Mouse (Mus musculus): ENCODE results near the gene Osbpl9. TPM values are rescaled to one million over a fixed set of nuclear protein-coding genes. Genes with fewer than 3 reads are reported as not detected.

Gene Osbpl9
- polyA plus RNA-seq, 1 experiment from 2014 or later, result 92.1 TPM

DNA sequence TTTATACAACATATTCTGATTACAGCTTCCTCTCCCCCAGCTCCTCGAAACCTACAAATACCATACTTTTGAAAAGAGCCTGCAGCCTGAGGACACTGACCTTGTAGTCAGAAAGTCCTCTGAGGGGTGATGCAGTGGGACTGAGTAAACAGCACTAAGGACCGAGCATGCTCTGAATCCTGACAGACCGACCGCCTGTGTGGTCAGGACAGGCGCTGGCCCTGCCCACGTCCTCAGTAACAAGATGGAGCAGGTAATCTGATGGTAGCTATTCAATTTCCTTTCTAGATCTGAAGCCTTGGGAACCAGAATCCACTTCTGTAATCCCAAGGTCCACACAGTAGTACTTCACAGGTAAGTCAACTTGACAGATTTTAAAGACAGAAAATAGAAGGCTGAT lies 93.1 kb downstream of the Osbpl9 start:
- Histone ChIP-seq H3K4me1 (replicated peaks) (peaks cover 6% of the 10 kb centered on the region), H3K9ac (no peak overlapping the region), H3K4me2 (no peak overlapping the region), H3K36me3 (no peaks in the 10 kb centered on the region), H3K27me3 (no peaks in the 10 kb centered on the region), H3K4me3 (no peak overlapping the region), H3K9me3 (no peaks in the 10 kb centered on the region), H3K27ac (no peak overlapping the region)
- no peak for ATAC-seq (ENCODE audit: low FRiP score)
- 90% methylated on average over 6 of the region's 6 CpGs for WGBS

DNA sequence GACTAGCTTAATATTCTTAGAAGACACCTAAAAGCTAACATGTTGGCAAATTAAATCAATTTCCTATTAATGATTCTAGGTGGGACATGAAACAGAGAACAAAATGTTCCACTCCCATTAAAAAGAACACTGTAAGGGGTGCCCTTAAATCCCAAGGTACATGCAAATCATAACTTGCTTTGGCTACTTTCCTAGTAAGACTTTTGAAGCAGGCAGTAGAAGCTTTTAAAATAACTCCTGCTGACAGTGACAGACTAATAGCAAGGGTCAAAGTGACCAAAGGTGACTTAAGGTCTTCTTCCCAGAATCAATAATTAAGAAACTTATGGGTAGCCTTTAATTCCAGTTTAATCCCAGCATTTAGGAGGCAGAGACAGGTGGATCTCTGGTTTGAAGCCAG lies 95.5 kb downstream of the Osbpl9 start:
- H3K9ac ChIP-seq, result no peak overlapping the region
- ATAC-seq (ENCODE audit: low FRiP score), result no peak
- H3K36me3 ChIP-seq, result no peaks in the 10 kb centered on the region; the same call in 1 of the 2 replicates
- no peak overlapping the region for H3K4me3 ChIP-seq
- no peaks in the 10 kb centered on the region for H3K4me1 ChIP-seq (replicated peaks)
- no peak overlapping the region for H3K27ac ChIP-seq
- no peak overlapping the region for H3K4me2 ChIP-seq
- no peaks in the 10 kb centered on the region for H3K9me3 ChIP-seq
- no peaks in the 10 kb centered on the region for H3K27me3 ChIP-seq

DNA sequence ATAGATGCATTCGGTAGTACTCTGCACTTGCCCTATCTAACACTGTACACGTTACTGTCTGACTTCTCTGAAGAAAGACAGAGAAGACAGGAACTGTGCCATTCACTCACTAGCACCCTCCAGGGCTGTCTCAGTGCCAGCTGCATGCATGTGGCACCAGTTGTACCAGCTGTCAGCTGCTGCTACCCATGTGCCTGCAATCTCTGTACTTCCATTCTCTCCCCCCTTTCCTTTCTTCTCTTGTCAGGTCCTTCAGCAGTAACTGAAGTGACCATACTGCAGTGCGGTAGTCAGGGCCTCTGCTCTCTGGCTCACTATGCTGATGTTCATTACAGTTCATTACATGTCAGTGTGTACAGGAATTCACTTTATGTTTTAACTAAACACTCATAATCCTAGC lies 96.0 kb downstream of the Osbpl9 start:
- Histone ChIP-seq H3K9ac (no peak overlapping the region), H3K27ac (peak overlapping the region; percentile 13; the same call in 1 of the 2 replicates), H3K4me1 (replicated peaks) (no peaks in the 10 kb centered on the region), H3K9me3 (no peaks in the 10 kb centered on the region), H3K36me3 (peaks cover 5% of the 10 kb centered on the region), H3K4me2 (no peak overlapping the region), H3K4me3 (no peak overlapping the region), H3K27me3 (no peaks in the 10 kb centered on the region)
- 74% methylated on average over 3 of the region's 3 CpGs for WGBS
- 0 out of 2 replicates have a peak, but pooled peaks have one; percentile 32 for ATAC-seq (ENCODE audit: low FRiP score)

DNA sequence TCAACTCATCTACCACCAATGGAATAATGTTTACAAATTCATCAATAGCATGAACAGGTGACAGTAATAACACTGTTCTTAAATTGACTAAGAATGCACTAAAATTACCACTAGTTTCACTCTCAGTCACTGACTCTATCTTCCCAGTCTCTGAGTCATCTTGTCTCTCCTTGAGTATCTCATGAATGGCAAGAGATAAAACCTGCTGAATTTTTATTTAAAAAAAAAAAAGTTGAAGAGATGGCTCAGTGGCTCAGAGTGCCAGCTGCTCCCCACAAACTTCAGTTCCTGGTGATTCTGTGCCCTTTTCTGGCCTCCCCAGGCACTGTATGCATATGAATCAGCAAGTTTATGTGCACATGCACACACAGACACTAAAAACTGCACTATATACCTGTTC lies 96.8 kb downstream of the Osbpl9 start:
- Histone ChIP-seq H3K4me1 (replicated peaks) (no peaks in the 10 kb centered on the region), H3K9ac (no peak overlapping the region), H3K27ac (no peak overlapping the region), H3K27me3 (no peaks in the 10 kb centered on the region), H3K4me3 (no peak overlapping the region), H3K4me2 (no peak overlapping the region), H3K9me3 (no peaks in the 10 kb centered on the region), H3K36me3 (peaks cover 7% of the 10 kb centered on the region)
- ATAC-seq (ENCODE audit: low FRiP score), result no peak

DNA sequence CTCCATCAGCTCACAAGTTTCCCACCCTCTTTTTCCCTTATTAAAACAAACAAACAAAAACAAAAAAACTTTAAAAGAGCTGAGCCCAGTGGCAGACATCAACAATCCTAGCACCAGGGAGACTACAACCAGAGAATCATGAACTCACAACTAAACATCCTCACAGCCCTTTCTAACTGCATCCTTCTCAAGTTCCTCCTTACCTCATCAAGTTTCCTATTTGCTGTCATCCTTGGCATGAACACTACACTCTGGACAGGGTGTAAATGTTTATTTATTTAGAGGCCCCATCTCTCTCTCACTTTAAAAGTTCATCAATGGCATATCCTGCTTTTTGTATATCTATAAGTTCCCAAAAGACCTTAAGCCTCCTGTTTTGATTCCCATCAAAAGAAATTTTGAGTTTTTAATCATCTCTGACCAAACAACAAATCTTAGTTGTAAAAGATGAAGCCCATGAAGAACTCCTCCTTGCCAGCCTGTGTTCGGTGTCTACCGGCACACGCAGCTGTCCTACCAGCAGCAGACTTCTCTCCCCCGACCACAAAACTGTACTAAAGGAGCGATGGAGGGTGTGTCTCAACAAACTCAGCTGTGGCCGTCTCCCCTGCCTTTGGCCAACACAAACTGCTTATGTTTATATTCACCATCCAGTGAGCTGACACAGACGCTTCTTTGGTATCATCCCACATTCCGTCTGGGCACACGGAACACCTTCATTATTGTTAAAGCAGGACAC lies 98.8 kb downstream of the Osbpl9 start:
- Histone ChIP-seq H3K4me2 (no peak overlapping the region), H3K9ac (no peak overlapping the region), H3K4me3 (no peak overlapping the region), H3K36me3 (peaks cover 8% of the 10 kb centered on the region), H3K27ac (no peak overlapping the region), H3K27me3 (no peaks in the 10 kb centered on the region), H3K9me3 (no peaks in the 10 kb centered on the region), H3K4me1 (replicated peaks) (no peaks in the 10 kb centered on the region)
- 81% methylated on average over 9 of the region's 9 CpGs for WGBS
- no peak for ATAC-seq (ENCODE audit: low FRiP score)

DNA sequence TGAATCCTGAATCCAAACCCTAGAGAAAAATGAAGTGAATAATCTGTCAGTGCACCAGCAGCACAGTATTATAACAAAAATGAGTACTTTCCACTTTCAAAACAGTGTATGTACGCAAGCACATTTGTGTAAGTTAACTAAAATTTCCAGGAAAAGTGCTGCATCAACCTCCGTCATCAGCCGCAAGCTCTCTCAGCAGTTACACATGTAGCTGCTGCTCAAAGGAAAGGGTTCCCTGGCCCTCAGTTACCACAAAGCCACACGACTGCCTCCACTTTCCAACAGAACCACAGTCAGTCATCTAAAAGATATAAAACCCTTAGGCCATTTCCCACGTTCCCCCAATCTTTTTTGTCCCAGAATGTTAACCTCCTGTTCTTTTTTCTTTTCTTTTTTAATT lies 99.5 kb downstream of the Osbpl9 start:
- ATAC-seq (ENCODE audit: low FRiP score), result no peak
- 88% methylated on average over 5 of the region's 5 CpGs for WGBS
- H3K4me1 ChIP-seq (replicated peaks), result no peaks in the 10 kb centered on the region
- H3K27ac ChIP-seq, result no peak overlapping the region
- no peaks in the 10 kb centered on the region for H3K27me3 ChIP-seq
- H3K9ac ChIP-seq, result no peak overlapping the region
- H3K9me3 ChIP-seq, result no peaks in the 10 kb centered on the region
- peaks cover 8% of the 10 kb centered on the region for H3K36me3 ChIP-seq
- H3K4me3 ChIP-seq, result no peak overlapping the region
- H3K4me2 ChIP-seq, result no peak overlapping the region

DNA sequence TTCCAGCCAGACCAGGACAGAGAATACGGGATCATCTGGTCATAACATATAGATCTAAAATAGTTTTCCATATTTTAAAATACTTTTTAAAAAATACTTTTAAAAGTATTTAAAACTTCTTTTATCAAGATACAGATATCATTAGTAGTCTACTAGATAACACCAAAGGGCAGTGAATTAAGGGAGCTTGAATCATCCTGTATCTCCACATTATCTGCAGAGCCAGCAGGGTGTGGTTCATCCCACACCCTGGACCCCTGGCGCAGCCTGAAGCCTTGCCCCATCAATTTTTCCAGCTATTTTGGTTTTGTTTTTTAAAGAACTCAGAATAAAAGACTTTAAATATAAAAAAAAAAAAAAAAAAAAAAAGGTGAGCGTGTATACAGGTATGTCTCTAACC lies 103.2 kb downstream of the Osbpl9 start:
- no peaks in the 10 kb centered on the region for H3K9me3 ChIP-seq
- no peaks in the 10 kb centered on the region for H3K4me1 ChIP-seq (replicated peaks)
- no peak overlapping the region for H3K4me2 ChIP-seq
- no peaks in the 10 kb centered on the region for H3K27me3 ChIP-seq
- H3K9ac ChIP-seq, result no peak overlapping the region
- ATAC-seq (ENCODE audit: low FRiP score), result no peak
- peaks cover 14% of the 10 kb centered on the region for H3K36me3 ChIP-seq
- H3K4me3 ChIP-seq, result no peak overlapping the region
- WGBS, result 96% methylated on average over 3 of the region's 3 CpGs
- H3K27ac ChIP-seq, result no peak overlapping the region

DNA sequence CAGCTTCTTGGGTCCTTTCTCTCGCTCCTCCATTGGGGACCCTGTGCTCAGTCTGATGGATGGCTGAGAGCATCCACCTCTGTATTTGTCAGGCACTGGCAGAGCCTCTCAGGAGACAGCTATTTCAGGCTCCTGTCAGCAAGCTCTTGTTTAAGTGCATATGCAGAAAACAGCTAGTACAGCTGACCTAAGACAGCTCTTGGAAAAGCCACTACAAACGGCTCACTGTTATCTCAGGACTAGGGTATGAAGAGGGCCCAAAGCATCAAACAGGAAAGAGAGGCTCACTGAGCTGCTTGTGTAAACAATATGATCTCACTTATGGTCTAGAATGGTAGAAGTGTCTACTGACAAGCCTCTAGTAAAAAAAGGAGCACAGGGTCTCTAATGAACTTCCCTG lies 107.8 kb downstream of the Osbpl9 start:
- Histone ChIP-seq H3K4me3 (no peak overlapping the region), H3K4me1 (replicated peaks) (no peaks in the 10 kb centered on the region), H3K36me3 (peaks cover 9% of the 10 kb centered on the region), H3K9me3 (no peaks in the 10 kb centered on the region), H3K27me3 (no peaks in the 10 kb centered on the region), H3K4me2 (no peak overlapping the region), H3K27ac (no peak overlapping the region), H3K9ac (no peak overlapping the region)
- 56% methylated on average over 2 of the region's 2 CpGs for WGBS
- ATAC-seq (ENCODE audit: low FRiP score), result no peak

DNA sequence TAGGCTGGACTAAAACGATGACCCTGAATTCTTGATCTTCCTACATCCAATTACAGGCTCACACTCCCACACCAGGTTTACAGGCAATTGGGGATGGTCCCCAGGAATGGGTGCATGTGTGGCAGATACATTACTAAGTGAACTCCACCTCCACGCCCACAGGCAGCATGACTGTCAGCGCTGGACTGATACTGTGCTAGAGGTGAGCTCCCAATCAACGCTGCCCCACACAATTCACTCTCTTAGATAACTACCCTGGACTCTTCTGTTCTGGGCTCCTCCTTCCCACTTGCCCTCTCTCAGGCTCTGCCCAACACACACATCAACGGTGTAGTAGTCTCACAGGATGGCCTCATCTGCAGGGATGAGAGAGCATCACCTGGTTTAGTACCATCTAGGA lies 109.7 kb downstream of the Osbpl9 start:
- Histone ChIP-seq H3K9me3 (no peaks in the 10 kb centered on the region), H3K4me2 (no peak overlapping the region), H3K4me3 (no peak overlapping the region), H3K27ac (no peak overlapping the region), H3K36me3 (peaks cover 9% of the 10 kb centered on the region), H3K4me1 (replicated peaks) (no peaks in the 10 kb centered on the region), H3K27me3 (no peaks in the 10 kb centered on the region), H3K9ac (no peak overlapping the region)
- ATAC-seq (ENCODE audit: low FRiP score), result no peak
- 92% methylated on average over 5 of the region's 5 CpGs for WGBS

DNA sequence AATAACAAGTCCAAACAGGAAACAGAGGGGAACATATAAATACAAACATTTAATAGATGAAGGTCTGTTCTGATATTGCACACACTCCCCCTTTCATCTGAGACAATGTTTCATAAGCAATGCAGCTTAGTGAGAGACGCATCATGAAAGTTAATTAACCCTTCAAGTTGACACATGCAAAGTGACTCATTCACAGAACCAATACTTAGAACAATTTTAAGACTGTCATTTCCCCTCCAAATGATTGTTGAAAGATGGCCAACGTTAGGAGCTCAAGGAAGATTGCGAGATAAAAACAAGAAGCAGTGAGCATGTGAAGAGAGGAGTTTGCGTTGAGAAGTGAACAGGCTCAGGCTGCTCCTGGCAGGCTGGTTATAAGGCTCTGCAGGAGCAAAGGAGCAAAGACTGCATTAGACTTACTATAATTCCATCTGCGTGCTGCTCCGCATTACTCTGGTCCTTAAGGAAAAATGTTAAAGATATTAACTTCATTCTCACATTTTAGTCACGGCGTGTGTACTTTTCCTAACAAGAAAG lies 110.8 kb downstream of the Osbpl9 start:
- ATAC-seq (ENCODE audit: low FRiP score), result no peak
- Histone ChIP-seq H3K4me1 (replicated peaks) (no peaks in the 10 kb centered on the region), H3K4me3 (no peak overlapping the region), H3K27me3 (no peaks in the 10 kb centered on the region), H3K9ac (no peak overlapping the region), H3K9me3 (no peaks in the 10 kb centered on the region), H3K36me3 (peaks cover 4% of the 10 kb centered on the region), H3K27ac (no peak overlapping the region), H3K4me2 (no peak overlapping the region)
- 90% methylated on average over 8 of the region's 8 CpGs for WGBS

DNA sequence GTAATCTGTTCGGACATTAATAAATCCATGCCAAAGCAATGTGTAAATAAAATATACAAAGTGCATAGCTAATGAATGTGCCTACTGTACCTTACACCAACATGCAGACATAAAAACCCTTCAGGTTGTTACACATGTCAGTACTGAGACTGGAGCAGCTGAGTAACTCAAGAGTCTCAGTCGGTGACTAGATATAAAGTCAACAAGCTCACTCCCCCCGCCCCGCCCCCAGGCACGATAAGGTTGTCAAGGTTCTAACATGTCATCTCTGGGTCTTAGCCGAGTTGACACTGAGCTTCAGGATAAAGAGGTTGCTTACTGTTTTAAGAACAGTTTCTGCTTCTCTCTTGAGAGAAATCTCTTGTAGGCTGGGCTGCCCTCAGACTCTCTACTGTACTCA lies 112.1 kb downstream of the Osbpl9 start:
- H3K36me3 ChIP-seq, result peaks cover 7% of the 10 kb centered on the region; the same call in 1 of the 2 replicates
- WGBS, result 88% methylated on average over 6 of the region's 6 CpGs
- H3K27ac ChIP-seq, result no peak overlapping the region
- H3K9me3 ChIP-seq, result no peaks in the 10 kb centered on the region
- H3K9ac ChIP-seq, result no peak overlapping the region
- ATAC-seq (ENCODE audit: low FRiP score), result no peak
- H3K4me2 ChIP-seq, result no peak overlapping the region
- no peak overlapping the region for H3K4me3 ChIP-seq
- H3K27me3 ChIP-seq, result no peaks in the 10 kb centered on the region
- H3K4me1 ChIP-seq (replicated peaks), result no peaks in the 10 kb centered on the region

DNA sequence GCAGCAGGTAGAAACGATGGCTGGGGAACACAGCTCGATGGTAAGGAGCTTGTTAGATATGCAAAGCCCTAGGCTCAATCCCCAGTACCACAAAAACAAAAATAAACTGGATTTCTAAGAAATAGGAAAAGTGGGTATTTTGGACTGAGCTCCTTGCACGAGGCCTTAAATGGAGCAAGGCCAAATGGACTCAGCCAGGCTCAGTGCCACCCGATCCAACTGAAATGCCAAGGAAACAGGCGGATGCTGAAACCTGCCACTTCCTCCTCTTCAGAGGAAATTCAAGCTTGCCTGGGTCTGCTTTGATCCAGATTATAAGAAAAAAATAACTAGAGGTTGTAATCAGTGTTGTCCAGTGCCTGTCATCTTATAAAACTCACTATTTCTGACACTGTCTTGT lies 112.9 kb downstream of the Osbpl9 start:
- WGBS, result 93% methylated on average over 5 of the region's 5 CpGs

DNA sequence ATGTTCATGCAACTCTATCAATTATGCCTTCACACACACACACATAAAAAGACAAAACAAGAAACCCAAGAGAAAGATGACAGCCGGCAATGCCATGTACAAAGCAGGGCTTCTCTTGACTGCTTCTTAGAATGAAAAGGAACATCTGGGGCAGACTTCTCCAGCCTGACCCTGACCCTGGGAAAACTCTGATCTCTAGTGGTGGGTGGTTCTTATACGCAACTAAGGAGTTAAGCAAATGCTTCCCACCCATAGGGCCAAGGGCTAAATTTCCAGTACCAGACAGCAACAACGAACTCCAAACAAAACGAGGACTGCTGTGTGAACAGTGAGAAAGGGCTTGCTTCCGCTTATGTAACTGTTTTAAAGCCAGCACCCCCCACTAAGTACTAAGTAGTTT lies 122.0 kb downstream of the Osbpl9 start:
- WGBS, result 88% methylated on average over 5 of the region's 5 CpGs
- no peak for ATAC-seq (ENCODE audit: low FRiP score)
- Histone ChIP-seq H3K4me1 (replicated peaks) (no peaks in the 10 kb centered on the region), H3K27ac (no peak overlapping the region), H3K36me3 (peaks cover 55% of the 10 kb centered on the region), H3K4me2 (no peak overlapping the region), H3K27me3 (no peaks in the 10 kb centered on the region), H3K4me3 (no peak overlapping the region), H3K9ac (no peak overlapping the region), H3K9me3 (no peaks in the 10 kb centered on the region)

More for the DNA sequence above, 112.9 kb downstream of the Osbpl9 start:
- H3K4me2 ChIP-seq, result no peak overlapping the region
- H3K9me3 ChIP-seq, result no peaks in the 10 kb centered on the region
- H3K27me3 ChIP-seq, result no peaks in the 10 kb centered on the region
- no peaks in the 10 kb centered on the region for H3K4me1 ChIP-seq (replicated peaks)
- H3K4me3 ChIP-seq, result no peak overlapping the region
- H3K27ac ChIP-seq, result no peak overlapping the region
- H3K9ac ChIP-seq, result no peak overlapping the region
- H3K36me3 ChIP-seq, result peaks cover 7% of the 10 kb centered on the region; the same call in 1 of the 2 replicates
- ATAC-seq (ENCODE audit: low FRiP score), result no peak
